Mouse (Mus musculus) left cerebral cortex, postnatal 36 days (tissue): Measurements from ENCODE around the gene Gm45711. TPM values are rescaled to one million over a fixed set of nuclear protein-coding genes. Genes with fewer than 3 reads are reported as not detected.
"Not testable (repeated sequence)": the region's sequence is repeated elsewhere in the genome, so short reads cannot be mapped to it uniquely, and the experiment has no call there.

Experiments used
- DNase-seq, 2 experiments: peaks; one replicate each; pipeline ENCODE4 v3.0.0; 2021 to 2022; ENCODE audit warnings: low spot score in 2 of 2, mixed read lengths in 1 of 2
- intact Hi-C: fragments of 180-260 bp; cut with DNase I; formaldehyde crosslinking; loops from one replicate; pipeline ENCODE4 v1.15.1; 2025
- total RNA-seq, 2 experiments: library from RNA; stranded (reverse); gene quantifications; 2 replicates each; pipeline ENCODE4 v1.2.3; 2021

The Gm45711 gene
- total RNA-seq: not detected

DNA sequence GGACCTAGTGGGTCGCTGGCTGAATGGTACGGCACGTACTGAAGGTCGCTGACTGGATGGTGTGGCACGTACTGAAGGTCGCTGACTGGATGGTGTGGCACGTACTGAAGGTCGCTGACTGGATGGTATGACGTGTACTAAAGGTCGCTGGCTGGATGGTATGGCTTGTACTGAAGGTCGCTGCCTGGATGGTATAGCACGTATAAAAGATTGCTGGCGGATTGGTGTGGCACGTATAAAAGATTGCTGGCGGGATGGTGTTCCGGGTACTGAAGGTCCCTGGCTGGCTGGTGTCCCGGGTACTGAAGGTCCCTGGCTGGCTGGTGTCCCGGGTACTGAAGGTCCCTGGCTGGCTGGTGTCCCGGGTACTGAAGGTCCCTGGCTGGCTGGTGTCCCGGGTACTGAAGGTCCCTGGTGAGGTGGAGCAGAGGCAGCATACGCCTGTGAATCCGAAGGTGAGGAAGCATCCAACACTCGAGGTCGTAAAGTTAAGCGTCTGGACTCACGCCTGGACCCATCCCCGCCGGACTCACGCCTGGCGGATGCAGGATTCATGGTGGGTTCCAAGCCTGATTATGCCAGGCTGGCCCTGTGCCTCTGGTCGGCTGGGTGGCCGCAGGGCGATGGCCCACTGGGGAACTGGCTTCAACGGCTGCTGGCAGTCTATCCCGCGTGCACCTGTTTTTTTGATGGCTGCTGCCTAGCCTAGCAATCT lies at the start of gene Gm45711, which contains the start of gene Cmtm1:
Gm45711 (minus strand) TSS at position 641 of the 715 bp plus-strand sequence.
Cmtm1 (minus strand) TSS at position 705 of the 715 bp plus-strand sequence.
- DNase-seq: peak; percentile 12 to 15
- intact Hi-C loops: not testable (repeated sequence)

- no peak for DNase-seq
- intact Hi-C loops: no loop called here
Measured at GRCm38 (mm10) chr8:104358637-104359036, 48.8 kb upstream of the Gm45711 start.

DNA sequence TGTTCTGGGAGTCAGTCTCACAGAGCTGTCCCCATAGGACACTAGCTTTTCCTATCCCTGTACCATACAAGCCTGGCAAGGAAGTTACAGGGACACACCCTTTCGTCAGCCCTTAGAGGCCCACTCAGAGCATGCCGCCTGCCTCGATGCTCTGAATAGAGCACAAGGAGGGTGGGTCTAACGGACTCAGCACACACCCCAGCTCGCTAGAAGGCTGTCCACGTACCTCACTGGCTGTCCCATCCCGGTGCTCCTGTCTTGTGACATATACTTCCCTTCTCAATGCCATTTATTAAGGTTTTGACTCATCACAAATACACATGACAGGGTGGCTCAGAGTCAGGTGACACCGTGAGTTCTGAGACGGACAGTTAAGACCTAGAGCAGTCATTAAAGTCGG lies 44.6 kb upstream of the Gm45711 start:
- no peak for DNase-seq
- intact Hi-C loops: no loop called here

GRCm38 (mm10) chr8:104353186-104353585 lies 43.3 kb upstream of the Gm45711 start:
- intact Hi-C loops: no loop called here
- no peak for DNase-seq

DNA sequence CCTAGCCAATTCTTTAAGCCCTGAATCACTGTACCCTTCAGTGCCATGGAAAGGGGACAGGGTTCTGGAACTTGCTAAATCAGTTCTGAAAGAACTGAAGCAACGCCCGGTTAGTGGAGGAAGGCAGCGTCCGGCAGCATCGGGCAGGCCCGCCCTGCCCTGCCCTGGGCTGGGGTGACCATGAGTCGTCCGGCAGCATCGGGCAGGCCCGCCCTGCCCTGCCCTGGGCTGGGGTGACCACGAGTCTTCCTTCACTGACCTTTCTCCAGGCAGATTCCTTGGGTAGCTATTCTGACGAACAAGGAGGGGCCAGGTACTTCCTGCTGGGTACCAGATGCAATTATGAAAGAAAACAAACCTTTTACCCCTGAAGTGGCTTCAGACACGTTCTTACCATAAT lies 40.2 kb upstream of the Gm45711 start:
- no peak for DNase-seq
- intact Hi-C loops: no loop called here

DNA sequence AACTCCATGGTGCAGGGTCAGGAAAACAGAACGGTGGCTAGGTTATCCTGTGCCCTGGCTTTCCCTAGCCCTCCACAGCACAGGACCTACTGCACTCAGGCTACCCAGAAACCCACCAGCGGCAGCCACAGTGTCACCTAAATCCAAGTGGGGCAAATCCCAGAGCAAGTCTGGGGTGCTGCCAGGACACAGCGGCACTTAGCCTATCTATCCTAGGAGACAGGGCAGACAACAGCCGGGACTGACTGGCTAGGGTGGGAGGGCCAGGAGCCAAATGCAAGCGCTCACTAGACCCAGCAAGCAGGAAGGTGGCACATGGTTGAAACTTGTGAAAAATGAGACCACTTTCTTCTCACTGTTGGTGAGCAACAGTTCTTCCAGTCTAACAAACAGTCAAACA lies 39.1 kb upstream of the Gm45711 start:
- intact Hi-C loops: loop anchor here (10.0 kb wide), 1 partner anchor 166 kb away; no protein-coding TSS in a partner anchor
- DNase-seq: no peak

- DNase-seq: no peak
- intact Hi-C loops: loop anchor here (10.0 kb wide), 1 partner anchor 168 kb away; no protein-coding TSS in a partner anchor
Measured at GRCm38 (mm10) chr8:104346706-104347105, 36.8 kb upstream of the Gm45711 start.

DNA sequence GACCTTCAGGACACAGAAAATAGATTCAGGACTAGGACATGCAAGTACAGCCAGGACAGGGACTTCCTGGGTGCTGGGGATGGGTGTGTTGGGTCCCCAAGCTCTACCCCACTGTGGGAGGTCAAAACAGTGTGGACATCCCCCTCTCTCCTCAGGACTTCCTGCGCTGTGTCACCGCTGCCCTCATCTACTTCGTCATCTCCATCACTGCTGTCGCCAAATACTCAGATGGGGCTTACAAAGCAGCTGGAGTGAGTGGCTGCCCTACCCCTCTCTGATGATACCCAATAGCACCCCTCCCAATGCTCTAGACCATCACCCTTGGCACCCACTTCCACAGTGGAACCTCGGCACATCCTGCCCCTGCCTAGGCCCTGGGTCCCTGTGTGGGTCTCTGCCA lies 34.7 kb upstream of the Gm45711 start:
- no peak for DNase-seq
- intact Hi-C loops: loop anchor here (2.0 to 10.0 kb wide), 6 partner anchors 58 to 228 kb away; partner anchors contain the start of genes Cklf and Dync1li2

DNA sequence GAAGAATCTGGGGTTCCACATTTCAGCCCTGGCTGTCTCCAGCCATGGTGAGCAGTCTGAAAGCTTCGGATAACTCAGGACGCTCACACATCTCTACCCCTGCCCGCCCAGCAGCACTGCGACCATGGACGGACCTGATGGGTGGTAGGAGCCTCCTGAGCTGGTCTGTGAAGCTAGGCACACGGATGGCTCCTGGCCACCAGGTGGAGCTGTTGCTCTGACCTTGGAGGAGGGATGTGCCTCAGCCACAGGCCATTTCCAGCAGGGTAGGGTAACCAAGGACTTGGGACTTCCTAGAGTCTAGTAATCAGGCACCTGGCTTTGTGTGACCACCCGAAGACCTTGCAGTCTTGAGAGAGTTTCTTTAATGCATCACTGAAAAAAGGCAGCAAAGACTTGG lies 34.1 kb upstream of the Gm45711 start:
- intact Hi-C loops: loop anchor here (2.0 to 10.0 kb wide), 7 partner anchors 58 to 228 kb away; partner anchors contain the start of genes Cklf and Dync1li2
- peak; percentile 82 to 85 for DNase-seq

DNA sequence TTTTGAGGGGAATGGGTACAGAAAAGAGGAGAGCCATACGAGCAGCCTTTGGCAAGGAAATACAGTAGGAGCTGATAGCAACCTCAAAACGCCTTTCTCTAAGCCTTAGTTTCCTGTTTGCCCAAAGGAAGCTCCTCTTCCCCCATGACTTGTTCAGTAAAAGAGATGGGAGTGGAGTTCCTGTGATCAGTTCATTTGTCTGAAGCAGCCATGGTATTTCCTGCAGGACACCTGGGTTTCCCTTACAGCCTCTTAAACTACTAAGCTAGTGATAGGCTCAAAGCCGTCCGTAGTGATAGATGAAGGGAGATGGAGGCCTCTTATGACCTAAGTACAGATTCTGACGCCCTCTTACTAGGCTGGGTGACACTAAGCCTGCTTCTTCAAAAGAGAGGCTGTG lies 32.5 kb upstream of the Gm45711 start:
- intact Hi-C loops: loop anchor here (2.0 to 10.0 kb wide), 6 partner anchors 60 to 230 kb away; partner anchors contain the start of gene Cklf
- no peak for DNase-seq

GRCm38 (mm10) chr8:104341678-104342077 lies 31.8 kb upstream of the Gm45711 start:
- DNase-seq: no peak
- intact Hi-C loops: loop anchor here (2.0 to 10.0 kb wide), 6 partner anchors 61 to 231 kb away; partner anchors contain the start of gene Cklf

- intact Hi-C loops: loop anchor here (5.0 to 10.0 kb wide), 5 partner anchors 61 to 231 kb away; partner anchors contain the start of gene Cklf
- DNase-seq: peak in 1 of 2 experiments; percentile 25
Measured at GRCm38 (mm10) chr8:104341106-104341561, 31.3 kb upstream of the Gm45711 start.

- peak; percentile 59 to 69 for DNase-seq
- intact Hi-C loops: loop anchor here (5.0 to 10.0 kb wide), 5 partner anchors 62 to 232 kb away; partner anchors contain the start of gene Cklf
Measured at GRCm38 (mm10) chr8:104340233-104341105, 30.6 kb upstream of the Gm45711 start.

DNA sequence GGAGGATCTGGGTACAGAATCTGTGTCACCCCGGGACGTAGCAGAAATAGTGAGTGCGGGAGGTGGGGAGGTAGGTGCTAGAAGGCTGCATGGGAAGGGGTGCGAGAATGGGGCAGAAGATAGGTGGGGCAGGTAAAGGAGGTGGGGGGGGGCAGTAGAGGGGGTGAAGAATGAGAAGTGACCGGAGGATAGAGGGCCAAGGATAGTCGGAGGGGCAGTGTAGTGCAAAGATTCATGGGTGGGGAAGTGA lies 30.0 kb upstream of the Gm45711 start:
- no peak for DNase-seq
- intact Hi-C loops: loop anchor here (5.0 to 10.0 kb wide), 5 partner anchors 62 to 232 kb away; partner anchors contain the start of gene Cklf

- DNase-seq: no peak
- intact Hi-C loops: no loop called here
Measured at GRCm38 (mm10) chr8:104339229-104339982, 29.5 kb upstream of the Gm45711 start, which contains the start of gene Cmtm3. Cmtm3 (plus strand) TSS chr8:104339410.

DNA sequence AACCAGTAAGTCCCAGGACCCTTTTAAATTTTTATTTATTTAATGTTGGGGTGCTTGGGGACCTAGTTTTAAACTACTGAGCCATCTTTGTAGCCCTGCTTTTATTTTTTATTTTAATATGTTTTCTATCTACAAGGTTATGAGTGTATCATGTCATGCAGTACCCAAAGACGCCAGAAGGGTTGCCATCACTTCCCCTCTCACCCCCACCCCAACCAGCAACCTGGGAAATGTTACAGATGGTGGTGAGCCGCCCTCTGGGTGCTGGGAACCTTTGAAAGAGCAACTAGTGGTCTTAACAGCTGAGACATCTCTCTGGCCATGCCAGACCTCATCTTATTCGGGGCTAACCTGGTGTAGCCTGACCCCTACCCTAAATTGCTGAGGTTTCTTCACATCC lies 28.0 kb upstream of the Gm45711 start:
- intact Hi-C loops: no loop called here

DNA sequence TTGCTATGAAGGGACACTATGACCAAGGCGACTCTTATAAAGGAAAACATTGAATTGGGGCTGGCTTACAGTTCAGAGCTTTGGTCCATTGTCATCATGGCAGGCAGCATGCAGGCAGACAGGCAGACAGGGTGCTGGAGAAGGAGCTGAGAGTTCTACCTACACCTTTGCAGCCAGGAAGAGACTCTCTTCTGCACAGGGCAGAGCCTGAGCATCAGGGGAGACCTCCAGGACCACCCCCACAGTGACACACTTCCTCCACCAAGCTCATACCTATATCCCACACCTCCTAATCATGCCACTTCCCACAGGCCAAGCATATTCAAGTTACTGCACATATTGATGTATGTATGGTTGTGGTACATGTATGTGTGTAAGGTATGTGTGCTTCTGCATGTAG lies 26.9 kb upstream of the Gm45711 start:
- intact Hi-C loops: no loop called here
- no peak for DNase-seq

More for the DNA sequence above, 28.0 kb upstream of the Gm45711 start:
- no peak for DNase-seq

GRCm38 (mm10) chr8:104334196-104334595 lies 24.3 kb upstream of the Gm45711 start:
- intact Hi-C loops: no loop called here
- DNase-seq: no peak

DNA sequence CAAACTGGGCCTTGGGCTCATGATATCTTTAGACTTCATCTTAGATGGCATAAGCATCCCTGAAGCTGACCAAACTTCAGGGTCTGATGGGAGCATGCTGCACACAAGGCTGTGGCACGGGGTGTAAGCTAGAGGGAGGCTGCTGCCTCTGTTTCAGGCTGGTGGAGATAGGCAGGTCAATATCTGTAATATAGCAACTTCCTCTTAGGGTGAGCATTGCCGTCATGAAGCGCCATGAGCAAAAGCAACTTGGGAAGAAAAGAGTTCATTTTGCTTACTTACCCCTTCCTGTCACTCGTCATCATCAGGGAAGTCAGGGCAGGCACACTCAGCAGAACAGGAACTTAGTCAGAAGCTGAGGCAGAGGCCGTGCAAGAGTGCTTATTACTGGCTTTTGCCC lies 23.9 kb upstream of the Gm45711 start:
- intact Hi-C loops: no loop called here
- DNase-seq: no peak
